ENCODE assay signal across 16 mouse cellular contexts in genomic region chr2:93011465-93011864, GRCm38 (mm10).
"Had no signal": no experiment of that assay in that cellular context is flagged by ENCODE, and none has a peak within 500 bp of the region (broad histone marks: within the 10 kb centered on the region; RNA-seq: fewer than 3 reads in every experiment).

No protein-coding gene starts in this region.

- H3K4me3 ChIP-seq: neural tube, embryonic 12.5 days; neural tube, embryonic 13.5 days; neural tube, embryonic 15.5 days; stomach, embryonic 15.5 days had no signal

- H3K27me3 ChIP-seq: neural tube, embryonic 12.5 days; neural tube, embryonic 13.5 days; neural tube, embryonic 15.5 days; stomach, embryonic 15.5 days had no signal

- H3K9me3 ChIP-seq: neural tube, embryonic 12.5 days; neural tube, embryonic 13.5 days; neural tube, embryonic 15.5 days; stomach, embryonic 15.5 days had no signal

- DNase-seq: retina, postnatal 1 day; right cerebral cortex, adult 18-20 months; right cerebral cortex, postnatal 14 days; right cerebral cortex, postnatal 25 days; right cerebral cortex, postnatal 4 days; spleen, adult 18-20 months; thymus, adult 18-20 months; thymus, adult 2 months; thymus, postnatal 14 days; thymus, postnatal 25 days; thymus, postnatal 36 days; thymus, postnatal 4 days had no signal
